Mouse (Mus musculus) retina, postnatal 7 days (tissue): ENCODE measurements at regions not wholly inside any gene's neighbourhood (a gene's known extent, or its start where the extent isn't known, plus 50 kb on each side); places are given as distances from the start of the nearest gene placed in this dataset.

Experiments used
- DNase-seq: peaks from one replicate; pipeline ENCODE4 v3.0.0-alpha.2; 2012; ENCODE audit warnings: low read depth, low spot score

DNA sequence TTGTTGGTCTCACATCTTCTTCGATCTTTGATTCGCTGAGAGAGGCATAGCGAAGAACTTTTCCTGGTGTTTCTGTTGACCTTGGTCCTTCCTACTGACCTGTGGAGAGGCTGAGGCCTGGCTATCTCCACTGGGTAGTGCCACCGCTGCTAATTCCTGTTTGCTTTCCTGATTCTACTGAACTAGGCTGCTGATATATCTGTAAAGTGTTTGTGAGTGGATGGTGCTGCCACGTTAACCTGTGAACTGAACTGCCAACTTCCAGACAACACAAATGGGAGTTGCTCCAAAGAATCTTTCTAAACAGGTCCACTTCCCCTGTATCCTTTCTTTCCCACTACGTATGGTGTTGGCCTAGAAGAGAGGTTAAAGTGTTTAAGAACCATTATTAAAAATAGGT is 78.0 kb upstream of the Akt3 start:
- DNase-seq: no peak

DNA sequence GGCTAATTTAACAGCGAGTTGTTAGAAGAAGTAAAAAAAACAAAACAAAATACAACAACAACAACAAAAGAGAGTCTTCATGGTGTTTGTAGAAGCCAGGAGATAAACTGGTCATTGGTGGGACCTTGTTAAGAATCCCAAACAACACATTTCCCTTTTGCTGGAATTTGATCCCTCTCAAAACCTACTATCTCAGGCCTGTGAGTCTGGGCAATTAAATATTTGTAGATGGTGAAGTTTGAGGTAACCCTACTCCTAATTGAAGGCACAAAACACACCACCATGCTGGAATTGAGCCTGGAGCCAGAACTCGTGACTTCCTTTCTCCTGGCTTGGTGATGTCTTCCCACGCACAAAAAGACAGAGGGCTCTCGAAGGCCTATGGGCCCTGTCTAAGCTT is 65.4 kb upstream of the Akt3 start:
- DNase-seq: no peak

DNA sequence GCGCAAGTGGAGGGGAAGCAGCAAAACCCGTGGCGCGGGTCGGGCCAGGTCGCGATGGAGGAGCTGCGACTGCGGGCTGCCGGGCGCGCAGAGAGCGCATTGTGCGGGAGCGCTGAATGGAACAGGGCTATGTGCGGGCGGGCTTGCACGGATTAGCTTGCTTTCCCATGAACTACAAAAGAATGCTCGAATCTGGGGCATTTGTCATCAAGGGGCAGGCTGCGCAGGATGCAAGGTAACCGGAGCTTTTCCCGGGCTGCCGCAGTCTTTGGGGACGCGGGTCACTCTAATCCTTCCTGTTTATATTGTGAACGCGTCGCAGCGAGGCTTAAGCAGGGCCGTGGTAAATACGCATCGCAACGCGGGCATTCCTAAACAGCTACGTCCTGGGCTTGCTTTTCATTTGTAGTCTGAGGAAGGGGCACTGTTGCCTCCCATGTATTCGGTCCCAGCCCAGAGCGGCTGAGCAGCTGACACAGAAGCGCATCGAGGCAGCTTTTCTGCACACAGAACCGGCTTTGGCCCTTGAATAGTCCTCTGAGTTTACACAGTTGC is 64.8 kb upstream of the Akt3 start:
- DNase-seq: peak; percentile 23

DNA sequence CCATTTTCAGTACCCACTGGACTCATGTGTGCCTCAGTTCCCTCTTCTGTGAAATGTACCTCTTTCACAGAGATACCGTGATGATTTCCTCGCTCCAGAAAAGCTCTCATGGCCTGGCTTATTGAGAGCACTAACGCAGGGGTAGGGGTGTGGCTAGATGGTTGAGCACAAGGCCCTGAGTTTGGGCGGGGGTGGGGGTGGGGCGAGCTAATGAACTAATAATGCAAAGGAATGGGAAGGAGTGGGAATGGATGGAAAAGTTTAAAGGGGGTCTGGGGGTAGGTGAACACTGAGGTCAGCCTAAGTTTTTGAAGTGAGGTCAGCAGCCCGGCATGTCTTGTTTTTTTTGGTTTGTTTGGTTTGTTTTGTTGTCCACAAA is 64.3 kb upstream of the Akt3 start:
- no peak for DNase-seq

DNA sequence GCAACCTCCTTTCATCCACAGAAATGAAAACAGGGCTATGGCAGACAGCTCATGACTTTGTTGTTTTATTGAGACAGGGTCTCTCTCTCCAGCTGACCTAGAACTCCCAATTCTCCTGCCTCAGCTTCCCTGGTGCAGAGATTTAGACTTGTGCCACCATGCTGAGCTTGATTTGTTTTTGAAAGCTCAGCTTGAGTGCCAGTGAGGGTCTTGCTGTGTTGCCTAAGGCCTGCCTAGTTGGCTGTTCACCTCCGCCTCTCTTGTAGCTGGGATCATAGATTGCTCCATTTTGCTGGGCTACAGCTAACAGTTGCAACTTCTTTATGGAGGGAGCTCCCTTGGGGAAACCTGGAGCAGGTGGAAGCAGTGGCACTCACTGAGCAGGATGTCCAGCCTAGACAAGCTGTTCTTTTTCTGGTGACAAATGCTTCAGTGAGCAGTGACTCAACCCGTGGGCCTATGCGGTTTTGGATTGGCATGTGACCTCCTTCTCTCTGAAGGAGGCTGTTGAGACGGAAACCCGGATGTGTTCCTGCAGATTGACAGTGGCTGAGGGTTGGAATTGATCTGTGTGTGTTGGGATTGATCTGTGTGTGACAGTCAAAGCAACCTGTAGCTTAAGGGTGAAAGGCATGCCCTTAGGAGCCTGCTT is 63.8 kb upstream of the Akt3 start:
- DNase-seq: no peak

DNA sequence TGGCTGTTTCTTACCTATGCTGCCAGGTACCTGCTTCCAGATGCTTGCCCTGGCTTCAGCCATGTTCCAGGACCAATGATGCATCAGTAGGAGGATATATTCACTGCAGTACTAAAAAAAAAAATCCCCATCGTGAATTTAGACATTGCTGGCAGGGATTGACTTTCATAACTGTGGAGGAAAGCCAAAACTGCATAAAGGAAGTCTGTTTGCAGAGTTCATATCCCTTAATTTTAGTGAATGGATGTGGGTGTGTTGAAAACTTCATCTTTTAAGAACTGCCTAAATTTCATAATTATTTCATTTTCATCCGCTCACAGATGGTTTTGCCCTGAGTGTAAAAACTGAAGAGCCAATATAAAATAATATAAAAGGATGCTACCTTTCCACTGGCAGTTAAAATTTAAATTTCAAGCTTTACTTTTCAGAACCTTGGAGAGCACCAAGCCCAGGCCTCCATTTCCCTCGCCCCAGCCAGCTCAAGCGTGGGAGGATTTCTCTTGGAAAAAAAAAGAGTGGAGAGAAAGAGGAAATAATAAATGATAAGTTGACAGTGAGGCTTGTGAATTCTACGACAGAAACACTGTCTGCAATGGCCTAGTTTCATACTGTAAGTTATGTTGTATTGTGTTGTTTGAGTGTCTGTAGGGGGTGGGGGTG is 50.3 kb upstream of the Akt3 start:
- no peak for DNase-seq
